In the genomic region with DNA sequence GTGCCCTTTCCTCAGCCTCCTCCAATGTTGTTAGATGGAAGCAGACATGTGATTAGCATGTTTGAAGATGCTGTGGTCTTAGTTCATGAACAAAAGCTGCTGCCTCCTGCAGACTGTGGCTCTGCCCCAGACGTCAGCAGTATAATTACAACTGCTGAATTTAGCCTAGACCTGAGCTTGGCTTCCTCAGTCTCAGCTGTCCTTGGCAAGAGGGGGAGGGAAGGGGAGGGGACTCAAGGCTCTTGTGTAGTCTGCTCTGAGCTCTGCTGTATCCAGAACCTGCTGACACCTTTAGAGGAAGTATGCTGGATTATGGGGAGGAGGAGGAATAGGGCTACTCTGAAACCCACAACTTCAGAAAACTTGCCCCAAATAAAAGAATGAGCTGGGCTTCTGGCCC, we compare ENCODE assay signal across 14 mouse cellular contexts.
DNase-seq lines count a peak whose midpoint lies in the region; ATAC-seq lines count a peak whose summit lies in the region.
"Had no signal": no experiment of that assay in that cellular context is flagged by ENCODE, and none has a peak within 500 bp of the region (broad histone marks: within the 10 kb centered on the region; RNA-seq: fewer than 3 reads in every experiment).

No protein-coding gene starts in this region.

- H3K9me3 ChIP-seq in midbrain, embryonic 11.5 days (ENCODE audit: control insufficient read depth, low read length) = no peaks in the 10 kb centered on the region
- no peaks in the 10 kb centered on the region for H3K9me3 ChIP-seq in midbrain, embryonic 15.5 days
- no peaks in the 10 kb centered on the region for H3K9me3 ChIP-seq in limb, embryonic 10.5 days (replicated peaks)

- peak; percentile 9 to 11 for DNase-seq in heart, adult 18-20 months
- DNase-seq in heart, postnatal 36 days = no peak
- DNase-seq in midbrain, embryonic 11.5 days (ENCODE audit: low spot score, missing footprints) = no peak
- peak; percentile 82 for DNase-seq in brain, adult 2 months (ENCODE audit: low read depth, low spot score)
- no peak for DNase-seq in limb, embryonic 10.5 days (ENCODE audit: low spot score)
- no peak for DNase-seq in urinary bladder, postnatal 36 days (ENCODE audit: low spot score in 2 of 2)
- no peak for DNase-seq in left cerebral cortex, postnatal 25 days (ENCODE audit: low spot score in 2 of 2)
- DNase-seq: heart, adult 2 months; liver; thymus, adult 18-20 months had no signal

- WGBS in midbrain, embryonic 11.5 days = 20% methylated on average over 1 of the region's 1 CpGs
- 18% methylated on average over 1 of the region's 1 CpGs for WGBS in midbrain, embryonic 15.5 days
- WGBS in limb, embryonic 10.5 days = 15% methylated on average over 1 of the region's 1 CpGs

- H3K4me3 ChIP-seq in midbrain, embryonic 11.5 days (ENCODE audit: low read depth, low read length) = no peak overlapping the region
- H3K4me3 ChIP-seq in midbrain, embryonic 15.5 days = no peak overlapping the region
- H3K4me3 ChIP-seq in limb, embryonic 10.5 days = no peak overlapping the region
- H3K4me3 ChIP-seq: erythroblast, embryonic 14.5 days; heart, adult 2 months had no signal

- H3K27me3 ChIP-seq in midbrain, embryonic 11.5 days (ENCODE audit: control insufficient read depth, insufficient read depth, low read length) = no peaks in the 10 kb centered on the region
- no peaks in the 10 kb centered on the region for H3K27me3 ChIP-seq in midbrain, embryonic 15.5 days (replicated peaks)
- no peaks in the 10 kb centered on the region for H3K27me3 ChIP-seq in limb, embryonic 10.5 days (ENCODE audit: low read depth, poor library complexity, severe bottlenecking)
- H3K27me3 ChIP-seq: CH12.LX had no signal

- H3K27ac ChIP-seq in midbrain, embryonic 11.5 days (ENCODE audit: low read depth, low read length) = no peak overlapping the region
- H3K27ac ChIP-seq in midbrain, embryonic 15.5 days = no peak overlapping the region
- 0 out of 2 replicates have a peak overlapping the region, but pooled peaks have one; percentile 25 for H3K27ac ChIP-seq in limb, embryonic 10.5 days
- H3K27ac ChIP-seq: heart, adult 2 months; macrophage had no signal

- no peak overlapping the region for H3K9ac ChIP-seq in midbrain, embryonic 11.5 days (ENCODE audit: low read length)
- H3K9ac ChIP-seq in midbrain, embryonic 15.5 days = no peak overlapping the region

- intact Hi-C loops in heart, postnatal 36 days (cut with DNase I) = no loop called here
- intact Hi-C loops in left cerebral cortex, postnatal 25 days (cut with DNase I) = no loop called here

- peaks cover 7% of the 10 kb centered on the region for H3K4me1 ChIP-seq in midbrain, embryonic 11.5 days (ENCODE audit: control insufficient read depth, insufficient read depth, low read length)
- 0 out of 2 replicates have a peak, but pooled peaks cover 4% of the 10 kb centered on the region for H3K4me1 ChIP-seq in midbrain, embryonic 15.5 days
- H3K4me1 ChIP-seq in limb, embryonic 10.5 days = peaks cover 18% of the 10 kb centered on the region

- 0 out of 2 replicates have a peak, but pooled peaks have one; percentile 22 for ATAC-seq in midbrain, embryonic 11.5 days (ENCODE audit: low FRiP score)
- ATAC-seq in midbrain, embryonic 15.5 days (replicated peaks) = no peak

- H3K36me3 ChIP-seq in midbrain, embryonic 11.5 days (ENCODE audit: control insufficient read depth, insufficient read depth, low read length) = no peaks in the 10 kb centered on the region
- no peaks in the 10 kb centered on the region for H3K36me3 ChIP-seq in midbrain, embryonic 15.5 days (replicated peaks)
- no peaks in the 10 kb centered on the region for H3K36me3 ChIP-seq in limb, embryonic 10.5 days

- no peak overlapping the region for H3K4me2 ChIP-seq in midbrain, embryonic 11.5 days
- no peak overlapping the region for H3K4me2 ChIP-seq in midbrain, embryonic 15.5 days

Comparison
In these comparisons a context has a peak if more than half of its experiments do, and no peak if none do; other contexts are left out.
1. DNase-seq: peak in heart, adult 18-20 months (2 of 2) and brain, adult 2 months (single experiment); none in heart, postnatal 36 days (0 of 2), midbrain, embryonic 11.5 days (single experiment), limb, embryonic 10.5 days (single experiment), urinary bladder, postnatal 36 days (0 of 2) and left cerebral cortex, postnatal 25 days (0 of 2).